Mouse (Mus musculus) embryonic facial prominence, embryonic 13.5 days (tissue): ENCODE results near the gene Ubl5. TPM values are rescaled to one million over a fixed set of nuclear protein-coding genes. Genes with fewer than 3 reads are reported as not detected.

ENCODE experiments used
- ATAC-seq: fragments of 200-750 bp; cut with Nextera tagmentation; 2 replicates; pipeline ENCODE4 v1.8.0; 2017; ENCODE audit warnings: low read depth; ENCODE audit not compliant: insufficient number of reproducible peaks, insufficient read depth, low FRiP score, low TSS enrichment
- H3K27ac ChIP-seq: fragments of 300-500 bp; sonication (generic); 2 replicates; pipeline ENCODE4 v1.5.1; 2015; ENCODE audit warnings: moderate library complexity, mild to moderate bottlenecking, inconsistent platforms
- H3K27me3 ChIP-seq: fragments of 300-500 bp; sonication (generic); 2 replicates; pipeline ENCODE4 v1.6.1; 2015; ENCODE audit warnings: mild to moderate bottlenecking, inconsistent platforms
- H3K36me3 ChIP-seq: fragments of 300-500 bp; sonication (generic); 2 replicates; pipeline ENCODE4 v1.6.1; 2015; ENCODE audit warnings: mild to moderate bottlenecking, inconsistent platforms
- H3K4me1 ChIP-seq: fragments of 300-500 bp; sonication (generic); 2 replicates; pipeline ENCODE4 v1.6.1; 2015; ENCODE audit warnings: inconsistent platforms
- H3K4me2 ChIP-seq: fragments of 300-500 bp; sonication (generic); 2 replicates; pipeline ENCODE4 v1.6.1; 2015; ENCODE audit warnings: moderate library complexity, mild to moderate bottlenecking, inconsistent platforms
- H3K4me3 ChIP-seq: fragments of 300-500 bp; sonication (generic); 2 replicates; pipeline ENCODE4 v1.5.1; 2015; ENCODE audit warnings: mild to moderate bottlenecking, inconsistent platforms
- H3K9ac ChIP-seq: fragments of 300-500 bp; sonication (generic); 2 replicates; pipeline ENCODE4 v1.6.1; 2015; ENCODE audit warnings: mild to moderate bottlenecking, inconsistent platforms
- H3K9me3 ChIP-seq: fragments of 300-500 bp; sonication (generic); 2 replicates; pipeline ENCODE4 v1.6.1; 2016; ENCODE audit warnings: inconsistent platforms
- WGBS: fragments of 180-500 bp; shearing (Covaris S2); methylation state at CpG from one replicate; pipeline ENCODE4 v1.1.7; 2015; ENCODE audit warnings: mixed read lengths; 5-methylcytosine and 5-hydroxymethylcytosine counted together
- polyA plus RNA-seq: library from polyadenylated mRNA; unstranded; fragments of >200 nt; fragmentation: Nextera tagmentation; extraction: Ambion mirVana; gene quantifications from 2 replicates; pipeline ENCODE4 v1.2.1, GENCODE M21; 2015

The Ubl5 gene
- polyA plus RNA-seq, 1 experiment from 2014 or later: 448 TPM

DNA sequence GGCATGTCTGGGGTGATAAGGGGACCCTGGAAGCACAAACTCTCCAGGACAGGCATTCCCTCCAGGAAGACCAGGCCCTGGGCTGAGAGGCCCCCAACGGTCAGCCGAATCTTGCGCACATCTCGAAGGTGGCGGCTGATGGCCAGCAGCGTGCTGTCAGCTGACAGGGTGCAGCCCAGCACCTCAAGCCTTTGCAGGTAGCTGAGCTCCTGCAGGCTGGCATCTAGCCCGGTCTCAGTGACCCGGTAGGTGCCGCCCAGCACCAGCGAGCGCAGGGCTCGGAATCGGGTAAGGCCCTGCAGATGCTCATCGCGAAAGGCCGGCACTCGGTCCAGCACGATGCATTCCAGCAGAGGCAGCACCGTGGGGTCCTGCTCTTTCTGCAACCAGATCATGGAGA, 4.1 kb upstream of the Ubl5 start:
- no peak overlapping the region for H3K4me2 ChIP-seq
- peaks cover 14% of the 10 kb centered on the region for H3K4me1 ChIP-seq
- H3K27me3 ChIP-seq: no peaks in the 10 kb centered on the region
- H3K9me3 ChIP-seq: no peaks in the 10 kb centered on the region
- 95% methylated on average over 19 of the region's 19 CpGs for WGBS
- ATAC-seq: no peak
- no peak overlapping the region for H3K4me3 ChIP-seq
- H3K27ac ChIP-seq: no peak overlapping the region
- peaks cover 29% of the 10 kb centered on the region for H3K36me3 ChIP-seq
- no peak overlapping the region for H3K9ac ChIP-seq

DNA sequence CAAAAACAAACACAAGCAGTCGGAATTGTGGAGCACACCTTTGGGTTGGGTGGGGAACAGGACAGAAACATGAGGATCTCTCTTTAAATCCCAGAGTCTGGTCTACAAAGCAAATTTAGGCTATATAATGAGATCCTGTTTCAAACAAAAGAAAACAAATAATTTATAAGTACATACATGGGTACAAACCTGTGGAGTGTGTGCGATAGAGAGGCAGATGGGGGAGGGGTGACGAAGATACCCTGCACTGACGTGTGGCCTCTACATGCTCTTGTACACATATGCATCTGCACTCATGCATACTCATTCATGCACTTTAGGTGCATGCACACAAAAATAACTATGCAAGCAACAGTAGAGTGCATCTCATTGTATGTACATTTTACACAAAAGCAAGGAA, 3.2 kb upstream of the Ubl5 start:
- no peak for ATAC-seq
- peaks cover 18% of the 10 kb centered on the region for H3K4me1 ChIP-seq
- no peaks in the 10 kb centered on the region for H3K9me3 ChIP-seq
- no peak overlapping the region for H3K27ac ChIP-seq
- H3K36me3 ChIP-seq: peaks cover 29% of the 10 kb centered on the region
- H3K9ac ChIP-seq: no peak overlapping the region
- no peak overlapping the region for H3K4me3 ChIP-seq
- H3K27me3 ChIP-seq: no peaks in the 10 kb centered on the region
- H3K4me2 ChIP-seq: no peak overlapping the region
- WGBS: 94% methylated on average over 4 of the region's 4 CpGs

DNA sequence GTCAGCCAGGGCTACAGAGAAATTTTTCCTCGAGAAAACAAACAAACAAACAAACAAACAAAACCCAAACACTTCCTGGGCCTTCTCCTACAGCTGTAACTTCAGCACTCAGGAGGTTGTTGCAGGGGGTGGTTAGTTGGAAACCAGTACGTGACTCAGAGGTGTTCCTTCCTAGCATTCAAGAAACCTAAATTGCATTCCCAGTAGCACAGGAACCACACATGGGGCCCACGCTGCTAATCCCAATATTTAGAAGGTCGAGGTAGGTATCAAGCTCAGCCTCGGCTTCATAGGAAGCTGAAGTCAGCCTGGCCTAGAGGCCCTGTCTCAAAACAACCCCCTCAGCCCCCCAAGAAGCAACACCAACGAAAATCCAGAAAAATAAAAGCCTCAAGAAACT, 1.2 kb upstream of the Ubl5 start:
- peak overlapping the region; percentile 70 for H3K4me3 ChIP-seq
- 19% methylated on average over 6 of the region's 6 CpGs for WGBS
- H3K36me3 ChIP-seq: peaks cover 34% of the 10 kb centered on the region
- H3K27me3 ChIP-seq: no peaks in the 10 kb centered on the region
- H3K4me1 ChIP-seq: peaks cover 28% of the 10 kb centered on the region
- H3K9ac ChIP-seq: peak overlapping the region; percentile 91
- no peaks in the 10 kb centered on the region for H3K9me3 ChIP-seq
- no peak for ATAC-seq
- no peak overlapping the region for H3K27ac ChIP-seq
- H3K4me2 ChIP-seq: peak overlapping the region; percentile 96

DNA sequence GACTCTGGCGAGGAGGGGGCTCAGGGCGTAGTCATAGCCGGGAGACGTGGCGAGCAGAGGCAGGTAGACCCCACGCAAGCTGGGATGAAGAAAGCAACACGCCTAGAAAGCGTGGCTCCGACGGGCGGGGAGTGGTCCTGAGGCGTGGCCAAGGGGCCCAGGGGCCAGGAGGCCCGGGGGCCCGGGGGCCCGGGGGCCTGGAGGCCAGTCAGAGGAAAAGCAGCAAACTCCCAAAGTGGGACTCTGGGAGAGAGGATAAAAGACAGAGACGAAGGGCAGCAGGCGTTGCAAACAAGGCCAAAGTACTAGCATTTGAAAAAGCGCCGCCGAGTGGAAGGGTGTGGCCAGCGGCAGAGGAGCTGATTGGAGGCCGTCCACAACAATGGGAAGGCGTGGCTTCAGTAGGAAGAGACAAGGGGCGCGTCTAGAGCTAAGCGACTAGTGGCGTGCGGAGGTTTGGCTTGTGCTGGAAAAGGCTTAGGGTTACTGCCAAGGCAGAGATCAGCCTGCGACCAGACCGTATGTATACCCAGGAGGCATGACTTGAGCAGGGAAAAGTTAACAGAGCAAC, 303 bp downstream of the Ubl5 start:
- Histone ChIP-seq H3K36me3 (peaks cover 36% of the 10 kb centered on the region), H3K4me1 (peaks cover 28% of the 10 kb centered on the region), H3K4me2 (peak overlapping the region; percentile 96), H3K4me3 (peak overlapping the region; percentile 70), H3K9me3 (no peaks in the 10 kb centered on the region), H3K27me3 (no peaks in the 10 kb centered on the region), H3K27ac (peak overlapping the region; percentile 95), H3K9ac (peak overlapping the region; percentile 91)
- WGBS: under 1% methylated on average over 30 of the region's 30 CpGs
- ATAC-seq: peak; percentile 82

DNA sequence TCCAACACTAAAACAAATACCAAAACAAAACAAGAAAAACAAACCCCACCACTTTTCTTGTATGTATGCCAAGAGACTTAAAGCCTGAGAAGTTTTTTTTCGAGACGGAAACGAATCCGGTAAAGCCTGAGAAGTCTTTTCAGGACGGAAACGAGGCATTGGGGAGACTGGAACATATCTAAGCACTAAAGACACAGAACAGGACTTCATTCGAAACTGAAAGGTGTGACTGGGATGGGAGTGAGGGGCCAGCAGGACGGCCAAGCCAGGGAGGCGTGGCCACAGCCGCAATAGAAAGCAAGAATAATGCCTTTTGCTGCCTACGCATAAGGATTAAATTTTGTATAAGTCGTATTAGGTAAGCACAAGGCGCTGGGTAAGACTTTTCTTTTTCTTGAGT, 1.1 kb downstream of the Ubl5 start:
- Histone ChIP-seq H3K4me3 (peak overlapping the region; percentile 70), H3K9me3 (no peaks in the 10 kb centered on the region), H3K4me2 (peak overlapping the region; percentile 96), H3K9ac (peak overlapping the region; percentile 91), H3K27ac (peak overlapping the region; percentile 95), H3K27me3 (no peaks in the 10 kb centered on the region), H3K36me3 (peaks cover 36% of the 10 kb centered on the region), H3K4me1 (peaks cover 28% of the 10 kb centered on the region)
- WGBS: 8% methylated on average over 13 of the region's 13 CpGs
- ATAC-seq: no peak

DNA sequence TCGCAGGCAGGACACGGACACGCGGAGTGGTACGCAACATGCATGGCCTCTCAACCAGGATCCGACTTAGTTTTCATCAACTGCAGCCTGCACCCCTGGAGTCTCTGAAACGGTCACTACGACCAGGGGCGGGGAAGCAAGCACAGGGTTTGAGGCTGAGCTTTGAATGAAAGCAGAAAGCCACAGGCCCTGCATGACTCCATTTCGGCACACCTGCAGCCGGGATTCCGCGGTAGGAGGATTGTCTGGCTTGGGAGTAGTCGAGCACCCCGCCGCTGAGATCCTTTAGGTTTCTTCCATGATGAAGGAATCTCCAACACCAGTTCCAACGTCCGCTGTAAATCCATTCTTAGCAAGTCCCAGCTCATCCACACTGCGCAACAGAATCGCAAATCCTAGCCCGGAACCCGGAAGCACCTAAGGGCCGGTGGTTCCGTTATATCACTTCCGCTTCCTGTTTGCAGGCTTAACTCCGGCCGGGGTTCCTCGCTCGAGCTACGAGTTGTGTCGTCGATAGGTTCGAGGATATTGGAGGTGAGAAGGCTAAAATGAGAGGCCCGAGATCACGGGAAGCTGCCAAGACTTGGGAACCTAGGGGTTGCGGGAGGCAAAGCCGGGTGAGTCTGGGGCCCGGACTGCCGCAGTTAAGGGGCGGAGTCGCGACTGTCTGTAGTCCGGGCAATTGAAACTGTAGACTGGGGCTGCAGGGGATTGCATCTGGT, 1.8 kb downstream of the Ubl5 start, which contains the start of gene Fbxl12:
Gene Fbxl12 (minus strand): TSS at position 408 of the 722 bp plus-strand sequence.
- Histone ChIP-seq H3K4me3 (peak within 1 kb of the TSS; percentile 70), H3K4me1 (peaks cover 28% of the 10 kb centered on the region), H3K27me3 (no peaks in the 10 kb centered on the region), H3K9ac (peak within 1 kb of the TSS; percentile 91), H3K27ac (peak within 1 kb of the TSS; percentile 95), H3K4me2 (peak within 1 kb of the TSS; percentile 96), H3K36me3 (peaks cover 35% of the 10 kb centered on the region), H3K9me3 (no peaks in the 10 kb centered on the region)
- no peak for ATAC-seq
- under 1% methylated on average over 43 of the region's 43 CpGs for WGBS

DNA sequence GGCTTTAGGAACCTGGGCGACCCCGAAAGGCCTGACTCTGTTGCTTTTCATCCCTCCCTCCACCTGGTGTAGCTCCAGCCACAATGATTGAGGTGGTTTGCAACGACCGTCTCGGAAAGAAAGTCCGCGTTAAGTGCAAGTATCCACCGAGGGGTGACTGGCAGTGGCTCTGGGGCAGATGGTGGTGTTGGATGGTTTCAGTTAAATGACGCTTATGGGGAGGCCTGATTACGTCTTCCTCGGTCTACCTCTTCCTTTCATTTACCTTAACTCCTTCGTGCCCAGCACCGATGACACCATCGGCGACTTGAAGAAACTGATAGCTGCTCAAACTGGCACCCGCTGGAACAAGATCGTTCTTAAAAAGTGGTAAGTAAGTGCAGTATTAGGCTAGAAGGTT, 2.4 kb downstream of the Ubl5 start:
- Histone ChIP-seq H3K9ac (peak overlapping the region; percentile 91), H3K4me3 (peak overlapping the region; percentile 70), H3K36me3 (peaks cover 33% of the 10 kb centered on the region), H3K27ac (peak overlapping the region; percentile 85), H3K4me2 (peak overlapping the region; percentile 96), H3K27me3 (no peaks in the 10 kb centered on the region), H3K4me1 (peaks cover 28% of the 10 kb centered on the region), H3K9me3 (no peaks in the 10 kb centered on the region)
- no peak for ATAC-seq
- WGBS: 4% methylated on average over 17 of the region's 17 CpGs

DNA sequence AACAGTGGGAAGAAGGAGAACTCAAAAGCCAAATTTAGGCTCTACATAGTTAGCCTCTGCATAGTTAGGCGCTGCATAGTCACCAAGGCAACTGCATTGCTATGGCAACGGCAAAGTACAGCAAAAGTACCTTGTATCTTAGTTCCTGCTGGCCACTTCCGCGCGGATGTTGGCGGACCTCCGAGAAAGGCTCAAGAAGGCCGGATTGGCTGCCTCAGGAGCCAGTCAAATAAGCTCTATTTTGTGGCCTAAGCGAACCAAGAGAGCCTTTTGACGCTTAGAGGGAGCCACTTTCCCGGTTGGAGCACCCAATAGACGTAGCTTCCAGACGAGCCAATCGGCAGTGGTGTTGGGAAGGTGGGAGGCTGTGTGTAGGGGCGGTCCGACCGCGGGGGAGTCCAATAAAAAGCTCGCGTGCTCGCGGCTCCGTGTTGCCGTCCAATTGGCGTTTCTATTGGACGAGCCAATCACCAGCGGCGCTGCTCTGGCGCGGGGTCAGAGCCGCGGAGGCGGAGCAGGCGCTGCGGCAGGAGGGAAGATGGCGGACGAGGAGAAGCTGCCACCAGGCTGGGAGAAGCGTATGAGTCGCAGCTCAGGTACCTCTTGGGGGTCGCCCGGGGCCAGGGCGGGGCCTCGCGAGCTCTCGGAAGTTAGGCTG, 9.1 kb downstream of the Ubl5 start, which contains the start of gene Pin1:
Gene Pin1 (plus strand): TSS at position 494 of the 658 bp plus-strand sequence.
- Histone ChIP-seq H3K4me2 (peak within 1 kb of the TSS; percentile 76), H3K9me3 (no peaks in the 10 kb centered on the region), H3K27me3 (no peaks in the 10 kb centered on the region), H3K4me1 (peaks cover 28% of the 10 kb centered on the region), H3K27ac (peak within 1 kb of the TSS; percentile 36; the same call in 1 of the 2 replicates), H3K9ac (peak within 1 kb of the TSS; percentile 91), H3K36me3 (peaks cover 59% of the 10 kb centered on the region), H3K4me3 (peak within 1 kb of the TSS; percentile 97)
- under 1% methylated on average over 45 of the region's 45 CpGs for WGBS
- ATAC-seq: peak; percentile 99

DNA sequence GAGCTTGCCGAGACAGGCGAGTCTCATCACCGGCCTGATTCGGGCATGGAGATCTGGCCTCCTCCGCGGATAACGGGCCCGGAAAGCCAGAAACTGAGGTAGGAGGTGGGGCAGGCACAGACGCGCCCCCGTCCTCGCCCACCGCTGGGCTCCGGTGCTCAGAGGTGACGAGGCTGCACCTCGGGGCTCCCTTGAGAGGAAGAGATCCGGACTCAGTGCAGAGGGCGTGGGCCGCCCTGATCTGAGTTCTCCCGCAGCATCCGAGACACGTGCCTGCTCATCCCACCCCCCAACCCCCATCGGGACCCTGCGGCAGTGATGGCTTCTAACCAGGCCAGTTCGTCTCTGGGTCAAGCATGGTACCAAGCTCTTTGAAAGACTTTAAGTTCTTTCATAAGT, 9.6 kb downstream of the Ubl5 start:
- peaks cover 28% of the 10 kb centered on the region for H3K4me1 ChIP-seq
- no peaks in the 10 kb centered on the region for H3K9me3 ChIP-seq
- no peak overlapping the region for H3K27ac ChIP-seq
- H3K27me3 ChIP-seq: no peaks in the 10 kb centered on the region
- 0 out of 2 replicates have a peak, but pooled peaks have one; percentile 21 for ATAC-seq
- peak overlapping the region; percentile 91 for H3K9ac ChIP-seq
- H3K4me3 ChIP-seq: peak overlapping the region; percentile 97
- peak overlapping the region; percentile 76 for H3K4me2 ChIP-seq
- WGBS: under 1% methylated on average over 25 of the region's 25 CpGs
- peaks cover 60% of the 10 kb centered on the region for H3K36me3 ChIP-seq

DNA sequence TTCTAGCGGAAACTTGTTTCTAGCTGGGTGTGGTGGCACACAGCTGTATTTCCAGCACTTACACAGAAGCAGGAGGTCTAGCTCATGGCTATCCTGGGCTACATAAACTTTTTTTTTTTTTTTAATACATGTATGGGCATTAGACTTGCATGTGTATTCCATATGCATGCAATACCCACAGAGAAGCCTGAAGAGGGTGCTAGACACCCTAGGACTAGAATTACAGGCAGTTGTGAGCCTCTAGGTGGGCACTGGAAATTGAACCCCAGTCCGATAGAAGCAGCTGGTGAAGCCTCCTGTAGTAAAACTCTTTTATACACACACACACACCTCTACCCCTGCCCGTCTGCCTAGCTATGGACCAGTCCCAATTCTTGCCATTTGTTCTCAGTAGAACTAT, 11.2 kb downstream of the Ubl5 start:
- H3K9ac ChIP-seq: no peak overlapping the region
- H3K27me3 ChIP-seq: no peaks in the 10 kb centered on the region
- H3K4me3 ChIP-seq: 0 out of 2 replicates have a peak overlapping the region, but pooled peaks have one; percentile 97
- peak overlapping the region; percentile 76; the same call in 1 of the 2 replicates for H3K4me2 ChIP-seq
- no peak for ATAC-seq
- 95% methylated on average over 3 of the region's 3 CpGs for WGBS
- H3K4me1 ChIP-seq: peaks cover 28% of the 10 kb centered on the region
- H3K36me3 ChIP-seq: peaks cover 61% of the 10 kb centered on the region
- no peak overlapping the region for H3K27ac ChIP-seq
- no peaks in the 10 kb centered on the region for H3K9me3 ChIP-seq

DNA sequence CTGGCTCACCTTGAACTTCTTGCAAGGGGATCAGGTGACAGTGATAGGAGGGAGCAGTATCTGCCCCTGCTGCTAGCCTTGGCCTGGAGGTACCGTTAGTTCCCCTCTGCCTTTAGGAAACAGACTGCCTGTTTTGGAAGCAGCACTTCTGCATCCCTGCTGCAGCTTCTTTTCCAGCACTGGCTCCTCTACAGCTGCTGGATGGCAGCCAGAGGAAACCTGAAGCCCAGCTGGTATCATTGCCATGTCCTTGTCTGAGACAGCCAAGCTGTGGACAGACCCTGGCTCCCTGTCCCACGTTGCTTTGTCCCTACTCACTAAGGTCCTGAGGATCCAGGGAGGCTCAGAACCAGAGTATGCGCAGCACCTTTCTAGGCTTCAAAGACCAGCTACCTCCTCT, 14.9 kb downstream of the Ubl5 start:
- Histone ChIP-seq H3K36me3 (peaks cover 92% of the 10 kb centered on the region), H3K27me3 (no peaks in the 10 kb centered on the region), H3K9me3 (no peaks in the 10 kb centered on the region), H3K27ac (no peak overlapping the region), H3K4me2 (no peak overlapping the region), H3K9ac (no peak overlapping the region), H3K4me3 (no peak overlapping the region), H3K4me1 (peaks cover 22% of the 10 kb centered on the region)
- no peak for ATAC-seq
- WGBS: 92% methylated on average over 3 of the region's 3 CpGs
